Mouse (Mus musculus) neural tube, embryonic 14.5 days (tissue): ENCODE data around the gene Phactr3. TPM values are rescaled to one million over a fixed set of nuclear protein-coding genes. Genes with fewer than 3 reads are reported as not detected.
A peak's percentile ranks its signal among the peaks of the same experiment; 100 is the strongest.

Source experiments
- ATAC-seq: fragments of 200-750 bp; cut with Nextera tagmentation; 2 replicates; pipeline ENCODE4 v1.8.0; 2017; ENCODE audit warnings: low read depth, mild to moderate bottlenecking, moderate TSS enrichment, moderate library complexity
- H3K27ac ChIP-seq: fragments of 300-500 bp; sonication (generic); 2 replicates; pipeline ENCODE4 v1.5.1; 2014; ENCODE audit warnings: low read depth, mild to moderate bottlenecking, control low read depth, low read length, moderate library complexity, mixed read lengths
- H3K27me3 ChIP-seq: fragments of 300-500 bp; sonication (generic); 2 replicates; pipeline ENCODE4 v1.6.1; 2014; ENCODE audit warnings: low read length; ENCODE audit not compliant: control insufficient read depth, insufficient read depth
- H3K36me3 ChIP-seq: fragments of 300-500 bp; sonication (generic); 2 replicates; pipeline ENCODE4 v1.6.1; 2014; ENCODE audit warnings: low read length, mixed read lengths; ENCODE audit not compliant: control insufficient read depth, insufficient read depth
- H3K4me1 ChIP-seq: fragments of 300-500 bp; sonication (generic); 2 replicates; pipeline ENCODE4 v1.6.1; 2014; ENCODE audit warnings: low read length; ENCODE audit not compliant: control insufficient read depth, insufficient read depth
- H3K4me2 ChIP-seq: fragments of 300-500 bp; sonication (generic); 2 replicates; pipeline ENCODE4 v1.6.1; 2014; ENCODE audit warnings: mild to moderate bottlenecking, low read depth, low read length, control low read depth
- H3K4me3 ChIP-seq: fragments of 300-500 bp; sonication (generic); 2 replicates; pipeline ENCODE4 v1.5.1; 2014; ENCODE audit warnings: low read depth, low read length, control low read depth, mixed read lengths
- H3K9ac ChIP-seq: fragments of 300-500 bp; sonication (generic); replicated peaks from 2 replicates; pipeline ENCODE4 v1.6.1; 2014; ENCODE audit warnings: low read depth, mild to moderate bottlenecking, control low read depth, low read length, mixed read lengths
- H3K9me3 ChIP-seq: fragments of 300-500 bp; sonication (generic); 2 replicates; pipeline ENCODE4 v1.6.1; 2016; ENCODE audit warnings: low read length; ENCODE audit not compliant: control insufficient read depth
- WGBS: fragments of 180-500 bp; shearing (Covaris S2); extraction: QIAGEN DNeasy Blood & Tissue Kit; methylation state at CpG from one replicate; pipeline ENCODE4 v1.1.7; 2014; 5-methylcytosine and 5-hydroxymethylcytosine counted together
- polyA plus RNA-seq: library from polyadenylated mRNA; unstranded; fragments of >200 nt; fragmentation: Nextera tagmentation; extraction: Ambion mirVana; gene quantifications from 2 replicates; pipeline ENCODE4 v1.2.1, GENCODE M21; 2014

Phactr3 gene
- polyA plus RNA-seq, 1 experiment from 2014 or later = 66.9 TPM

DNA sequence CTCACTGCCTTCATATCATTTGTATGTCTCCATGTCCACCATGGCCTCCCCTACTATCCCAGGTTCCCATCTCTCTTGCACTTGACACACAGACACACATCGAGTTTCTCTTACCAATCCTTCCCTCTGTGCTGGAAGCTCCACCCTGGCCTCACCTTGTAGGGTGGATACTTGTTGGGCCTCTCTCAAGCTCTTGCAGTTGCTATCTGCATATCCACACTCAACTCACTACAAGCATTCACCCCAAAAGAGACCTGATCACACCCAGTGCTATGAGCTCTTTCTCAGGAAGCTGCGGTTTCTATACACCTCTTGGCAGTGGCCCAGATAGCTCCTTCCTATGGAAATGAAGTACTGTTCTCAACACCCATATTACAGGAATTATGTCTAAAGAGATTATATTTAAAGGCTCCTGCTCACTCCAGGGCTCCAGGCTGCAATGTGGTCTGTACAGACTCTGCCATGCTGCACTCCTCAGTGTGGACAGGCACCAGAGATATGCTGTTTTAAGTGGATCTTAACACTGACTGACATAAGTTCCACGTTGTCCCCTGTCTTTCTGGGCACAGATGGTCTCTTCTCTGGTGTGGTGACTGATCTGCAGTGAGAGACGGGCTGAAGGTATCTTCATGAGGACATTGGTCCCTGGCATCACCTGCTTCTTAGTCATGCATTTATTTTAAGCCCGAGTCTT lies 100.8 kb downstream of the Phactr3 start:
- no peaks in the 10 kb centered on the region for H3K27me3 ChIP-seq
- H3K4me3 ChIP-seq = no peak overlapping the region
- ATAC-seq = no peak
- no peak overlapping the region for H3K27ac ChIP-seq
- no peaks in the 10 kb centered on the region for H3K4me1 ChIP-seq
- no peaks in the 10 kb centered on the region for H3K9me3 ChIP-seq
- H3K9ac ChIP-seq = no peak overlapping the region
- no peak overlapping the region for H3K4me2 ChIP-seq
- 74% methylated on average over 5 of the region's 5 CpGs for WGBS
- H3K36me3 ChIP-seq = no peaks in the 10 kb centered on the region

GRCm38 (mm10) chr2:178220148-178220717 lies 101.5 kb downstream of the Phactr3 start:
- Histone ChIP-seq H3K27me3 (no peaks in the 10 kb centered on the region), H3K4me1 (no peaks in the 10 kb centered on the region), H3K36me3 (no peaks in the 10 kb centered on the region), H3K9ac (no peak overlapping the region), H3K9me3 (no peaks in the 10 kb centered on the region), H3K4me2 (no peak overlapping the region), H3K27ac (no peak overlapping the region), H3K4me3 (no peak overlapping the region)
- no peak for ATAC-seq
- 75% methylated on average over 3 of the region's 3 CpGs for WGBS

DNA sequence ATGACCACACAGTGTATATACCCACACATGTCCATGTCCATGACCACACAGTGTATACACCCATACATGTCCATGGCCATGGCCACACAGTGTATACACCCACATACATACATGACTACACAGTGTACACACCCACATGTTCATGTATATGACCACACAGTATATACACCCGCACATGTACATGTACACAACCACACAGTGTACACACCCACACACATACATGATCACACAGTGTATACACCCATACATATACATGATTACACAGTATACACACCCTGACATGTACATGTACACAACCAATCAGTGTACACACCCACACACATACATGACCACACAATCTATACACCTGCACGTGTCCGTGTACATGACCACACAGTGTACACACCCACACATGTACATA lies 102.2 kb downstream of the Phactr3 start:
- no peaks in the 10 kb centered on the region for H3K27me3 ChIP-seq
- H3K9ac ChIP-seq = no peak overlapping the region
- H3K9me3 ChIP-seq = no peaks in the 10 kb centered on the region
- no peaks in the 10 kb centered on the region for H3K36me3 ChIP-seq
- peak; percentile 66; the same call in 1 of the 2 replicates for ATAC-seq
- no peak overlapping the region for H3K4me2 ChIP-seq
- H3K27ac ChIP-seq = no peak overlapping the region
- no peak overlapping the region for H3K4me3 ChIP-seq
- 93% methylated on average over 3 of the region's 3 CpGs for WGBS
- H3K4me1 ChIP-seq = no peaks in the 10 kb centered on the region

DNA sequence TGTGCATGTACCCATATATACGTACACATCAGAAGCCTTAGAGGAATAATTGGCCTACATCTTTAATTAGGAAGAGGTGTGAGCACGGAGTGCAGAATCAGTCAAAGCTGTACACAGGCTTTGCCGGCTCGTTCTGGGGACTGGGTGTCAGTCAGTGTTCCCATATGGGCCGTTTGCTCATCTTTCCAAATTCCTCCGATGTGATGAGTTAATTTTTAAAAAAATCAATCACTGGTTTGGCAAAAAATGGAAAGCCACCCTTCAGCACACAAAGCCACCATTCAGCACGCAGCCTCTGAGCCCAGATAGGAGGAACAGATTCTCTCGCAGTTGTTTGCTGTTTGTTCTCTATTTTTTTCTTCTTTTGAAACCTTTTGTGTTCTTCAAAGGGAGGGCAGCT lies 110.5 kb downstream of the Phactr3 start:
- no peaks in the 10 kb centered on the region for H3K27me3 ChIP-seq
- no peak overlapping the region for H3K9ac ChIP-seq
- H3K4me3 ChIP-seq = no peak overlapping the region
- WGBS = 78% methylated on average over 8 of the region's 8 CpGs
- no peaks in the 10 kb centered on the region for H3K36me3 ChIP-seq
- H3K27ac ChIP-seq = no peak overlapping the region
- no peaks in the 10 kb centered on the region for H3K4me1 ChIP-seq
- no peak overlapping the region for H3K4me2 ChIP-seq
- H3K9me3 ChIP-seq = no peaks in the 10 kb centered on the region
- ATAC-seq = no peak

DNA sequence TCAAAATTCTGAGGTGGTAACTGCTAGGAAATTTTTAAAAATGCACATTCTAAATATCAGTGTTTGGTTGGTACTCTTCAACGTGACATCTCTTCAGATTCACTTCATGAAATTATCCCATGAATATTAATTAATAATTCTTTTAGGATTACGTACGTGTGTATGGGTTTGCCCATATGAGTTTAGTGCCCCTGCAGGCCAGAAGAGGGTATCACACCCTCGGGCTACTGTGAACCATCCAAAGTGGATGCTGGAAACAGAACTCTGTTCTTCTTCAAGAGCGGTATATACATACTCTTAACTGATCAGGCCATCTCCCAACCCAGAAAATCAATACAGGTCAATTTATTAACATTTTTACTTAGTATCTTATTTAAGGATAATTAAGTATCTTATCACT lies 114.7 kb downstream of the Phactr3 start:
- H3K9ac ChIP-seq = no peak overlapping the region
- no peaks in the 10 kb centered on the region for H3K9me3 ChIP-seq
- no peak overlapping the region for H3K27ac ChIP-seq
- ATAC-seq = no peak
- H3K36me3 ChIP-seq = no peaks in the 10 kb centered on the region
- no peak overlapping the region for H3K4me2 ChIP-seq
- no peak overlapping the region for H3K4me3 ChIP-seq
- no peaks in the 10 kb centered on the region for H3K4me1 ChIP-seq
- no peaks in the 10 kb centered on the region for H3K27me3 ChIP-seq
- 88% methylated on average over 5 of the region's 5 CpGs for WGBS

DNA sequence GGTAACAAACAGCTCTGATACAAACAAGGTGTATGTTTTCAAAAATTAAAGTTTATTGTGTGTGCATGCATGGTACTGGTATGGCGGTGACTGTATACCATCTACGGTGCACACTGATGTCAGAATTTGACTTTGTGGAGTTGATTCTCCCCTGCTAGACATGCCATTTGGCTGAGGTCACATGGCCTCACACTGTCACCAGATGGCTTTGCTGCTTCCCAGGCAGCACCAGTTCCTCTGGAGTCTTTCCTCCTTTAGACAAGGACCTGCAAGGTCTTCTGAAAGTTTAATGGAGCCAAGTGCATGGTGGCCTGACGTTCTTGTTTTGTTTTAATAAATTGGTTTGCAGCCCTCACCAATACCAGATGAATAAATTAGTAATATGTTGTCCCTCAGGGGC lies 118.3 kb downstream of the Phactr3 start:
- no peak overlapping the region for H3K27ac ChIP-seq
- no peak overlapping the region for H3K9ac ChIP-seq
- H3K4me1 ChIP-seq = no peaks in the 10 kb centered on the region
- ATAC-seq = no peak
- H3K27me3 ChIP-seq = no peaks in the 10 kb centered on the region
- H3K36me3 ChIP-seq = no peaks in the 10 kb centered on the region
- 72% methylated on average over 3 of the region's 3 CpGs for WGBS
- no peak overlapping the region for H3K4me3 ChIP-seq
- H3K4me2 ChIP-seq = no peak overlapping the region
- no peaks in the 10 kb centered on the region for H3K9me3 ChIP-seq

GRCm38 (mm10) chr2:178238503-178238902 lies 119.7 kb downstream of the Phactr3 start:
- Histone ChIP-seq H3K27me3 (no peaks in the 10 kb centered on the region), H3K9me3 (no peaks in the 10 kb centered on the region), H3K9ac (no peak overlapping the region), H3K27ac (no peak overlapping the region), H3K4me2 (no peak overlapping the region), H3K4me1 (no peaks in the 10 kb centered on the region), H3K4me3 (no peak overlapping the region), H3K36me3 (no peaks in the 10 kb centered on the region)
- ATAC-seq = no peak
- WGBS = 90% methylated on average over 2 of the region's 2 CpGs

DNA sequence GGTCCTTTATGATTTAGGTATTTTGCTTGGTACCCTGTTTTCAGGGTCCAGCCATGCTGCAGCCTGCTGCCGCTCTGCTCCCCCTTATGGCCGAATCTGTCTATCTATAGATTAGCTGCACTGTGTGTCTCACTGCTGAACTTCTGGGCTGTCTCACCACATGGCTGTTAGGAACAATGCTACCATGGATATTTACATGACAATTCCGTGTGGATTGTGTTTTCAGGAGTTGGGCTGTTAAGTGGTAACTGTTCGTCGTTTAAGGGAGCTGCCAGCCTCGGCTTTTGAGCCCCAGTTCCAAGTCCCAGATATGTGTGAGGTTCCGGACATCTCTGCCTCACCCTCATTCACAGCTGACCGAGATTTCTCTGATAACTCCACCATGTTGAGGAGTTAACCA lies 122.1 kb downstream of the Phactr3 start:
- H3K36me3 ChIP-seq = no peaks in the 10 kb centered on the region
- H3K4me1 ChIP-seq = no peaks in the 10 kb centered on the region
- H3K27ac ChIP-seq = no peak overlapping the region
- ATAC-seq = peak; percentile 5; the same call in 1 of the 2 replicates
- no peaks in the 10 kb centered on the region for H3K9me3 ChIP-seq
- no peak overlapping the region for H3K9ac ChIP-seq
- H3K4me3 ChIP-seq = no peak overlapping the region
- WGBS = 54% methylated on average over 8 of the region's 8 CpGs
- H3K27me3 ChIP-seq = no peaks in the 10 kb centered on the region
- no peak overlapping the region for H3K4me2 ChIP-seq

DNA sequence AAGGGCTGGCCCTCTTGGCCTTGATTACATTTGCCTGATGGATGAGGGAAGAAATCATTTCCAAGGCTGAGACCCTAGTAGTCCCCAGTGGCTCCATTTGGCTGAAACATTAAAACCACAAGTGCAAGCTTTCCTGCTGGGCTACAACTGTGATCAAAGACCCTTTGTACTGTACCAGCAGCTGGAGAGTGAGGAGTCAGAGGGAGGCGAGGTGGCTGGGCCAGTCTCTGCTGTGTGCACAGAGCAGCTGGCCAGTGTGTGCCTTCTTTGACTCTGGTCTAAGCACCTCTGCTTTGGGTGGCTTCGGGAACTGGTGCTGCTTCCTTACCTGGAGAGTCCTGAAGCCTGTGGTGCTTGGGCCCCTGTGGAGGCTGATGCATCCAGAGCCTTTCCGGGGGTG lies 122.6 kb downstream of the Phactr3 start:
- WGBS = 50% methylated on average over 3 of the region's 3 CpGs
- Histone ChIP-seq H3K4me1 (no peaks in the 10 kb centered on the region), H3K9ac (no peak overlapping the region), H3K9me3 (no peaks in the 10 kb centered on the region), H3K27ac (0 out of 2 replicates have a peak overlapping the region, but pooled peaks have one; percentile 16), H3K36me3 (no peaks in the 10 kb centered on the region), H3K4me3 (no peak overlapping the region), H3K27me3 (no peaks in the 10 kb centered on the region), H3K4me2 (no peak overlapping the region)
- peak; percentile 55; the same call in 1 of the 2 replicates for ATAC-seq
